In the genomic region with DNA sequence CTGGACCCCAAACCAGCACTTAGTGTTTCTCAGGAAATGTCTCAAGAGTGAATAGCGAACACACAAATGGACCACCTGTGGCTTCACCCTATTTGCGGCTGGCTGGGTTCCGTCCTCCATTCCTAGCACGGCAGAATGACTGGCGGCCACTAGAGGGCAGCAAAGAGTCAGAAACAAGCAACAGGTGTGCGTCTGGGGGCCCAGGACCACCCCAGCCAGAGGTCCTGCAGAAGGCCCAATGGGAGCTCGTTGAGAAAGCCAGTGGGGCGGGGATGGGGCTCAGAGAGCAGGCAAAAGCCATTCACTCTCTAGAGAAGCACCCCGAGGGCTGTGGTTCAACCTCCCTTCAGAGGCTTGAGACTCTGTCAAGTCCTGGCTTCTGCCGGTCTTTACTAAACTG, we compare ENCODE assay signal across 9 mouse cellular contexts.
DNase-seq lines count a peak whose midpoint lies in the region; ATAC-seq and TF ChIP-seq lines count a peak whose summit lies in the region.
"Had no signal": no experiment of that assay in that cellular context is flagged by ENCODE, and none has a peak within 500 bp of the region (broad histone marks: within the 10 kb centered on the region; RNA-seq: fewer than 3 reads in every experiment).

No protein-coding gene starts in this region.

- H3K4me3 ChIP-seq in intestine, postnatal 0 days (ENCODE audit: low read depth, low read length), result no peak overlapping the region
- H3K4me3 ChIP-seq in intestine, embryonic 15.5 days (replicated peaks), result no peak overlapping the region
- no peak overlapping the region for H3K4me3 ChIP-seq in gastrocnemius, adult 2 months
- no peak overlapping the region for H3K4me3 ChIP-seq in kidney, embryonic 16.5 days (ENCODE audit: low read length)
- H3K4me3 ChIP-seq in limb, embryonic 14.5 days (replicated peaks; ENCODE audit: low read length), result no peak overlapping the region
- H3K4me3 ChIP-seq in neural tube, embryonic 11.5 days (ENCODE audit: low read depth, low read length), result no peak overlapping the region
- no peak overlapping the region for H3K4me3 ChIP-seq in testis, adult 2 months (ENCODE audit: control insufficient read depth, low read depth, low read length)
- H3K4me3 ChIP-seq: embryonic facial prominence, embryonic 12.5 days had no signal

- no peak overlapping the region for H3K4me2 ChIP-seq in intestine, postnatal 0 days (replicated peaks; ENCODE audit: low read depth)
- H3K4me2 ChIP-seq in intestine, embryonic 15.5 days (replicated peaks), result no peak overlapping the region
- no peak overlapping the region for H3K4me2 ChIP-seq in kidney, embryonic 16.5 days (replicated peaks; ENCODE audit: low read depth, low read length)
- no peak overlapping the region for H3K4me2 ChIP-seq in limb, embryonic 14.5 days (replicated peaks; ENCODE audit: low read depth, low read length, severe bottlenecking)
- H3K4me2 ChIP-seq in neural tube, embryonic 11.5 days (ENCODE audit: low read depth), result no peak overlapping the region
- H3K4me2 ChIP-seq: embryonic facial prominence, embryonic 12.5 days had no signal

- no peaks in the 10 kb centered on the region for H3K36me3 ChIP-seq in intestine, postnatal 0 days (ENCODE audit: control insufficient read depth, insufficient read depth)
- H3K36me3 ChIP-seq in intestine, embryonic 15.5 days, result no peaks in the 10 kb centered on the region
- no peaks in the 10 kb centered on the region for H3K36me3 ChIP-seq in kidney, embryonic 16.5 days (ENCODE audit: insufficient read depth, low read length)
- no peaks in the 10 kb centered on the region for H3K36me3 ChIP-seq in limb, embryonic 14.5 days (ENCODE audit: control insufficient read depth, insufficient read depth, low read length)
- H3K36me3 ChIP-seq in neural tube, embryonic 11.5 days (ENCODE audit: control insufficient read depth, insufficient read depth, low read length), result no peaks in the 10 kb centered on the region
- no peaks in the 10 kb centered on the region for H3K36me3 ChIP-seq in testis, adult 2 months (ENCODE audit: control insufficient read depth, insufficient read depth, low read length)
- H3K36me3 ChIP-seq: embryonic facial prominence, embryonic 12.5 days had no signal

- no peak overlapping the region for H3K9ac ChIP-seq in intestine, postnatal 0 days (ENCODE audit: low read depth, low read length)
- H3K9ac ChIP-seq in intestine, embryonic 15.5 days, result no peak overlapping the region
- no peak overlapping the region for H3K9ac ChIP-seq in kidney, embryonic 16.5 days (replicated peaks; ENCODE audit: low read length)
- H3K9ac ChIP-seq in limb, embryonic 14.5 days (ENCODE audit: low read depth, low read length, severe bottlenecking), result no peak overlapping the region
- H3K9ac ChIP-seq in neural tube, embryonic 11.5 days (ENCODE audit: low read length), result no peak overlapping the region
- H3K9ac ChIP-seq: embryonic facial prominence, embryonic 12.5 days had no signal

- H3K27ac ChIP-seq in intestine, postnatal 0 days (ENCODE audit: low read depth, low read length), result no peak overlapping the region
- no peak overlapping the region for H3K27ac ChIP-seq in intestine, embryonic 15.5 days
- H3K27ac ChIP-seq in gastrocnemius, adult 2 months, result no peak overlapping the region
- H3K27ac ChIP-seq in kidney, embryonic 16.5 days (ENCODE audit: low read length), result no peak overlapping the region
- no peak overlapping the region for H3K27ac ChIP-seq in limb, embryonic 14.5 days (replicated peaks; ENCODE audit: low read depth, low read length)
- no peak overlapping the region for H3K27ac ChIP-seq in neural tube, embryonic 11.5 days (ENCODE audit: low read depth, low read length)
- H3K27ac ChIP-seq in testis, adult 2 months (ENCODE audit: control insufficient read depth, insufficient read depth, low read depth, low read length), result no peak overlapping the region
- H3K27ac ChIP-seq: embryonic facial prominence, embryonic 12.5 days had no signal

- no peaks in the 10 kb centered on the region for H3K9me3 ChIP-seq in intestine, postnatal 0 days (ENCODE audit: control insufficient read depth)
- H3K9me3 ChIP-seq in intestine, embryonic 15.5 days, result no peaks in the 10 kb centered on the region
- no peaks in the 10 kb centered on the region for H3K9me3 ChIP-seq in kidney, embryonic 16.5 days (ENCODE audit: low read length)
- no peaks in the 10 kb centered on the region for H3K9me3 ChIP-seq in limb, embryonic 14.5 days (ENCODE audit: control insufficient read depth, low read length)
- H3K9me3 ChIP-seq in neural tube, embryonic 11.5 days (ENCODE audit: control insufficient read depth, low read length), result no peaks in the 10 kb centered on the region
- H3K9me3 ChIP-seq: embryonic facial prominence, embryonic 12.5 days had no signal

- intact Hi-C loops in gastrocnemius, adult 2 months (cut with DNase I), result loop anchor here (10.0 kb wide), 1 partner anchor 100 kb away; no protein-coding TSS in a partner anchor

- no peak for ATAC-seq in intestine, postnatal 0 days
- no peak for ATAC-seq in intestine, embryonic 15.5 days
- ATAC-seq in kidney, embryonic 16.5 days (ENCODE audit: low FRiP score, low TSS enrichment), result peak; percentile 59; the same call in 1 of the 2 replicates
- no peak for ATAC-seq in limb, embryonic 14.5 days (ENCODE audit: low FRiP score, low read depth)
- ATAC-seq in neural tube, embryonic 11.5 days (ENCODE audit: insufficient read depth, low FRiP score, low TSS enrichment), result no peak

- 7% methylated on average over 10 of the region's 10 CpGs for WGBS in intestine, postnatal 0 days
- WGBS in intestine, embryonic 15.5 days, result 7% methylated on average over 10 of the region's 10 CpGs
- WGBS in kidney, embryonic 16.5 days, result 6% methylated on average over 10 of the region's 10 CpGs
- WGBS in limb, embryonic 14.5 days, result 7% methylated on average over 10 of the region's 10 CpGs
- WGBS in neural tube, embryonic 11.5 days, result 4% methylated on average over 10 of the region's 10 CpGs

- peak; percentile 68 for DNase-seq in cerebellum, adult 9-11 months
- DNase-seq in gastrocnemius, adult 2 months, result peak; percentile 72
- peak; percentile 64 for DNase-seq in limb, embryonic 14.5 days (ENCODE audit: low spot score)
- peak; percentile 81 for DNase-seq in neural tube, embryonic 11.5 days (ENCODE audit: low spot score)

- no peaks in the 10 kb centered on the region for H3K4me1 ChIP-seq in intestine, postnatal 0 days (replicated peaks; ENCODE audit: control insufficient read depth, insufficient read depth, low read length)
- no peaks in the 10 kb centered on the region for H3K4me1 ChIP-seq in intestine, embryonic 15.5 days (replicated peaks)
- H3K4me1 ChIP-seq in kidney, embryonic 16.5 days (ENCODE audit: insufficient read depth, low read length), result no peaks in the 10 kb centered on the region
- 0 out of 2 replicates have a peak, but pooled peaks cover 5% of the 10 kb centered on the region for H3K4me1 ChIP-seq in limb, embryonic 14.5 days (ENCODE audit: control insufficient read depth, insufficient read depth, low read length)
- no peaks in the 10 kb centered on the region for H3K4me1 ChIP-seq in neural tube, embryonic 11.5 days (ENCODE audit: control insufficient read depth, insufficient read depth, low read length)
- no peaks in the 10 kb centered on the region for H3K4me1 ChIP-seq in testis, adult 2 months (ENCODE audit: control insufficient read depth, insufficient read depth, low read length)
- H3K4me1 ChIP-seq: embryonic facial prominence, embryonic 12.5 days had no signal

- no peaks in the 10 kb centered on the region; the same call in 1 of the 2 replicates for H3K27me3 ChIP-seq in intestine, postnatal 0 days (replicated peaks; ENCODE audit: control insufficient read depth, insufficient read depth, low read length)
- no peaks in the 10 kb centered on the region for H3K27me3 ChIP-seq in intestine, embryonic 15.5 days (replicated peaks)
- peaks cover 9% of the 10 kb centered on the region; the same call in 1 of the 2 replicates for H3K27me3 ChIP-seq in kidney, embryonic 16.5 days (ENCODE audit: insufficient read depth, low read length)
- H3K27me3 ChIP-seq in limb, embryonic 14.5 days (ENCODE audit: control insufficient read depth, insufficient read depth, low read length), result no peaks in the 10 kb centered on the region
- peaks cover 9% of the 10 kb centered on the region; the same call in 1 of the 2 replicates for H3K27me3 ChIP-seq in neural tube, embryonic 11.5 days (ENCODE audit: control insufficient read depth, insufficient read depth, low read length)
- no peaks in the 10 kb centered on the region for H3K27me3 ChIP-seq in testis, adult 2 months (ENCODE audit: control insufficient read depth, insufficient read depth, low read length)

- TF ChIP-seq POLR2A in limb, embryonic 14.5 days (IDR thresholded peaks at IDR 0.05; ENCODE audit: borderline replicate concordance, extremely low read depth, insufficient read depth, insufficient read length), result no peak
- no peak for TF ChIP-seq POLR2A in testis, adult 2 months (IDR thresholded peaks at IDR 0.05; ENCODE audit: control insufficient read depth, low read depth, low read length)

- TF ChIP-seq CTCF in intestine, postnatal 0 days (IDR thresholded peaks at IDR 0.05; ENCODE audit: low read depth), result peak; percentile 91
- peak; percentile 95 for TF ChIP-seq CTCF in gastrocnemius, adult 2 months (IDR thresholded peaks at IDR 0.05)
- TF ChIP-seq CTCF in testis, adult 2 months (IDR thresholded peaks at IDR 0.05; ENCODE audit: control insufficient read depth, insufficient read depth, insufficient replicate concordance, low read depth, low read length), result peak; percentile 92
